Mouse (Mus musculus) kidney, embryonic 14.5 days (tissue): ENCODE data around the gene Rab11fip5. TPM values are rescaled to one million over a fixed set of nuclear protein-coding genes. Genes with fewer than 3 reads are reported as not detected.

Experiments used
- ATAC-seq: fragments of 200-750 bp; cut with Nextera tagmentation; 2 replicates; pipeline ENCODE4 v1.8.0; 2017; ENCODE audit warnings: moderate number of reproducible peaks, mild to moderate bottlenecking, moderate TSS enrichment, moderate library complexity; ENCODE audit not compliant: low FRiP score, low TSS enrichment
- H3K27ac ChIP-seq: fragments of 300-500 bp; sonication (generic); 2 replicates; pipeline ENCODE4 v1.5.1; 2014; ENCODE audit warnings: low read depth, mild to moderate bottlenecking, low read length, moderate library complexity, mixed read lengths
- H3K27me3 ChIP-seq: fragments of 300-500 bp; sonication (generic); 2 replicates; pipeline ENCODE4 v1.6.1; 2014; ENCODE audit warnings: mild to moderate bottlenecking, low read length; ENCODE audit not compliant: control insufficient read depth, insufficient read depth
- H3K36me3 ChIP-seq: fragments of 300-500 bp; sonication (generic); 2 replicates; pipeline ENCODE4 v1.6.1; 2014; ENCODE audit warnings: low read length, mixed read lengths; ENCODE audit not compliant: control insufficient read depth, insufficient read depth
- H3K4me1 ChIP-seq: fragments of 300-500 bp; sonication (generic); 2 replicates; pipeline ENCODE4 v1.6.1; 2014; ENCODE audit warnings: low read length, mixed read lengths; ENCODE audit not compliant: control insufficient read depth, insufficient read depth
- H3K4me2 ChIP-seq: fragments of 300-500 bp; sonication (generic); replicated peaks from 2 replicates; pipeline ENCODE4 v1.6.1; 2014; ENCODE audit warnings: low read depth, mild to moderate bottlenecking, low read length
- H3K4me3 ChIP-seq: fragments of 300-500 bp; sonication (generic); 2 replicates; pipeline ENCODE4 v1.5.1; 2014; ENCODE audit warnings: mild to moderate bottlenecking, low read length
- H3K9ac ChIP-seq: fragments of 300-500 bp; sonication (generic); 2 replicates; pipeline ENCODE4 v1.6.1; 2014; ENCODE audit warnings: low read depth, mild to moderate bottlenecking, low read length, moderate library complexity
- H3K9me3 ChIP-seq: fragments of 300-500 bp; sonication (generic); 2 replicates; pipeline ENCODE4 v1.6.1; 2016; ENCODE audit warnings: low read length; ENCODE audit not compliant: control insufficient read depth
- WGBS: fragments of 180-500 bp; shearing (Covaris S2); extraction: QIAGEN DNeasy Blood & Tissue Kit; methylation state at CpG from one replicate; pipeline ENCODE4 v1.1.7; 2014; 5-methylcytosine and 5-hydroxymethylcytosine counted together
- polyA plus RNA-seq: library from polyadenylated mRNA; unstranded; fragments of >200 nt; fragmentation: Nextera tagmentation; extraction: Ambion mirVana; gene quantifications from 2 replicates; pipeline ENCODE4 v1.2.1, GENCODE M21; 2014

Gene Rab11fip5
- polyA plus RNA-seq, 1 experiment from 2014 or later, result 9.0 TPM

DNA sequence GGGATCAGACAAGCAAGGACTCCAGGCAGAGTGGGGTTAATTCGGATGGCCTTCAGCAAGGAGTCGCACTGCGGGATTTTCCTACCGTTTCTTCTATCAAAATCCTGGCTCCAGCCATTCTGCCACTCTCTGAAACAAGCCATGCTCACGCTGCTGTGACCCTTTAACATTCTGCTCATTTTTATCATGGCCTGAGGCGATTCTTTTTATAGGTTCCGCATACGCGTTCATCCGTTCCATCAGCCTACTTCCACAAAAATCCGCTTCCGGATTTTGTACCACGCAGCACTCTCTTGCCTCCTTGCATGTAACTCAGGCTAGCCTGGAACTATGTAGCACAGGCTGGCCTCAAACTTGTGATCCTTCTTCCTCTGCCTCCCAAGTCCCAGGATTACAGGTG lies 40.7 kb downstream of the Rab11fip5 start:
- Histone ChIP-seq H3K4me2 (peak overlapping the region; percentile 96), H3K27ac (peak overlapping the region; percentile 87; the same call in 1 of the 2 replicates), H3K27me3 (no peaks in the 10 kb centered on the region), H3K9ac (peak overlapping the region; percentile 63), H3K9me3 (no peaks in the 10 kb centered on the region), H3K4me3 (peak overlapping the region; percentile 74), H3K4me1 (peaks cover 7% of the 10 kb centered on the region; the same call in 1 of the 2 replicates), H3K36me3 (no peaks in the 10 kb centered on the region)
- WGBS, result 1% methylated on average over 13 of the region's 13 CpGs
- ATAC-seq, result no peak

DNA sequence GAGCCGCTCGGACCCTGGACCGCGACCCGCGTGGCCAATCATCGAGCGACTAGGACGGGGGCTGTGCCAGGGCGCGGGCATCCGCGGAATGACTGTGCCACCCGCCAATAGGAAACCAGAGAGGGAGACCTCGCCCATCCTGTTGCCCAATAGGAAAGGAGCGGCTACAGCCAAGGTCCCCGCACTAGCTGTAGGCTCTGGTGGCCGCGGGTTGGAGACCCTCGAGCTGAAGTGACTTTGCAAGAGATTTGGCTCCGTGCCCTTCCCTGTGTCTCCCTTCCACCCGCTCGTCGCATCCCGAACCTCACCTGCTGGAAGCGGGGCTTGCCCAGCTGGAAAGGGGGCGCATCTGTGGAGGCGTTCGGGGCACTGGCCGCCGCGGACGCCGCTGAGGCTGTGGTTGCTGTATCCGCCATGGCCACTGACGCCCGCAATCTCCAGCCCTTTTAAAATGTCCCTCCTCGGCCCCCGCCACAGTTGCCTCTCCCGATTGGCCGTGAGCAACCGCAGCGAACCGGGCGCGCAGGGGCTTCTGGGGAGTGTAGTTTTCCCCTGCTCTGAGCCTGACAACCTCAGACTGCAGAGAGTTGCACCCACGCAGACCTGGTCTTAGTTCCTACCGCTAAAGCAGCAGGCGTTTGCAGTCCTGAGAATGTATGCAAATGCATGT lies 41.3 kb downstream of the Rab11fip5 start, which contains the start of gene Sfxn5:
Gene Sfxn5 (minus strand): TSS at position 423 of the 670 bp plus-strand sequence.
- Histone ChIP-seq H3K27ac (peak within 1 kb of the TSS; percentile 87), H3K27me3 (no peaks in the 10 kb centered on the region), H3K4me1 (peaks cover 7% of the 10 kb centered on the region; the same call in 1 of the 2 replicates), H3K9ac (peak within 1 kb of the TSS; percentile 63), H3K36me3 (no peaks in the 10 kb centered on the region), H3K4me2 (peak within 1 kb of the TSS; percentile 96), H3K9me3 (no peaks in the 10 kb centered on the region), H3K4me3 (peak within 1 kb of the TSS; percentile 74)
- under 1% methylated on average over 49 of the region's 49 CpGs for WGBS
- ATAC-seq, result peak; percentile 97

GRCm38 (mm10) chr6:85332351-85332999 lies 42.0 kb downstream of the Rab11fip5 start:
- Histone ChIP-seq H3K27ac (no peak overlapping the region), H3K36me3 (no peaks in the 10 kb centered on the region), H3K27me3 (no peaks in the 10 kb centered on the region), H3K4me2 (peak overlapping the region; percentile 96), H3K9ac (peak overlapping the region; percentile 63), H3K9me3 (no peaks in the 10 kb centered on the region), H3K4me3 (peak overlapping the region; percentile 74), H3K4me1 (peaks cover 7% of the 10 kb centered on the region; the same call in 1 of the 2 replicates)
- ATAC-seq, result peak; percentile 57
- WGBS, result under 1% methylated on average over 41 of the region's 41 CpGs

GRCm38 (mm10) chr6:85331736-85332135 lies 42.7 kb downstream of the Rab11fip5 start:
- no peak for ATAC-seq
- Histone ChIP-seq H3K4me2 (peak overlapping the region; percentile 96), H3K9me3 (no peaks in the 10 kb centered on the region), H3K36me3 (no peaks in the 10 kb centered on the region), H3K27me3 (no peaks in the 10 kb centered on the region), H3K9ac (no peak overlapping the region), H3K27ac (no peak overlapping the region), H3K4me1 (peaks cover 7% of the 10 kb centered on the region; the same call in 1 of the 2 replicates), H3K4me3 (peak overlapping the region; percentile 74; the same call in 1 of the 2 replicates)
- WGBS, result 21% methylated on average over 8 of the region's 8 CpGs

DNA sequence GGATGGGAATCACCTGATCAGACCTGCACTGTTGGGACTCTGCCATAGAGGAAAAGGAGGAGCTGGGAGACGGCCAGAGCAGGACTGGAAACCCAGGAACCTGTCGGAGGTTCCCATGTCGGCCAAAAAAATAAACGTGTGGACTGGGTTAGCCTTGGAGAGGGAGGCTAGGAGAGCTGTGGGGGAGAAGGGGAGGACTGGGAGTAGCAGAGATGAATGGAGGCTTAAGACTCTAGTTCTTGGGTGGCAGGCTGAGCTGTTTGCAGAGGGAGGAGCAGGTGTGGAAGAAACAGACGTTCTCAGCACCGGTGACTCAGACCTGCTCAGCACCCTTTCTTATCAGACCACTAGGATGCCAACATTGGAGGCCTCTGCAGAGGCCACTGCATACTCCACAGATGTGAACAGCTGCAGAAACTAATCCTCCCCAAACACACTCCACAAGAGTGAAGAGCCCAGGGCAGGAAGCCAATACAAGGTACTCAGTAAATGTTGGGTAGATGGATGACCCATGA lies 43.2 kb downstream of the Rab11fip5 start:
- Histone ChIP-seq H3K27ac (no peak overlapping the region), H3K4me3 (no peak overlapping the region), H3K9me3 (no peaks in the 10 kb centered on the region), H3K4me2 (no peak overlapping the region; the same call in 1 of the 2 replicates), H3K36me3 (no peaks in the 10 kb centered on the region), H3K9ac (no peak overlapping the region), H3K4me1 (peaks cover 7% of the 10 kb centered on the region; the same call in 1 of the 2 replicates), H3K27me3 (no peaks in the 10 kb centered on the region)
- no peak for ATAC-seq
- 50% methylated on average over 6 of the region's 6 CpGs for WGBS

- H3K27me3 ChIP-seq, result no peaks in the 10 kb centered on the region
- no peaks in the 10 kb centered on the region for H3K9me3 ChIP-seq
- no peak overlapping the region for H3K4me2 ChIP-seq
- peaks cover 7% of the 10 kb centered on the region; the same call in 1 of the 2 replicates for H3K4me1 ChIP-seq
- WGBS, result 93% methylated on average over 4 of the region's 4 CpGs
- H3K4me3 ChIP-seq, result no peak overlapping the region
- ATAC-seq, result no peak
- H3K27ac ChIP-seq, result no peak overlapping the region
- H3K36me3 ChIP-seq, result no peaks in the 10 kb centered on the region
- no peak overlapping the region for H3K9ac ChIP-seq
Observed at GRCm38 (mm10) chr6:85329666-85330185, 44.7 kb downstream of the Rab11fip5 start.

DNA sequence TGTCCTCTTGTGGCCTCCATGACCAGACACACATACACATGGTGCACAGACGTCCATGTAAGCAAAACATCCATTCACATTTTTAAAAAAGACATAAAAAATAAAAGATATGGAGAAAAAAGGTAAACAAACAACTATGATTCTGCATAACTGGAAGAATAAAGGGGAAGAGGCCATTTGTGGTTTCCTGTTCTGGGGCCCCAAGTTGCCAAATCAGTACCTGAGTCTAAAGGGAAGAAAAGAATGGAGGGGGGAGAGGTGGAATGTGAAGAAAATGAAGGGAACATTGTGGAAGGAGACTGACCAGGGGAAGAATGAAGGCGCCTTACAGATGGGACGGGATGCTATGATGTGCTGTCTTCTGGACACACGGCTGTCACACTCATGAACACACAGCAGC lies 47.9 kb downstream of the Rab11fip5 start:
- H3K4me1 ChIP-seq, result no peaks in the 10 kb centered on the region
- no peak overlapping the region for H3K27ac ChIP-seq
- H3K4me3 ChIP-seq, result no peak overlapping the region
- no peaks in the 10 kb centered on the region for H3K9me3 ChIP-seq
- no peak for ATAC-seq
- no peaks in the 10 kb centered on the region for H3K27me3 ChIP-seq
- no peak overlapping the region for H3K4me2 ChIP-seq
- WGBS, result 82% methylated on average over 4 of the region's 4 CpGs
- H3K9ac ChIP-seq, result no peak overlapping the region
- no peaks in the 10 kb centered on the region for H3K36me3 ChIP-seq

- no peak overlapping the region for H3K9ac ChIP-seq
- 38% methylated on average over 2 of the region's 2 CpGs for WGBS
- no peaks in the 10 kb centered on the region for H3K27me3 ChIP-seq
- no peaks in the 10 kb centered on the region for H3K9me3 ChIP-seq
- no peak overlapping the region for H3K4me3 ChIP-seq
- H3K36me3 ChIP-seq, result no peaks in the 10 kb centered on the region
- no peak for ATAC-seq
- no peak overlapping the region for H3K4me2 ChIP-seq
- no peaks in the 10 kb centered on the region for H3K4me1 ChIP-seq
- H3K27ac ChIP-seq, result no peak overlapping the region
Observed at GRCm38 (mm10) chr6:85325109-85325508, 49.3 kb downstream of the Rab11fip5 start.
